Mouse (Mus musculus) lung, adult 2 months (tissue): Measurements from ENCODE around the gene Arl5c.

Source experiments
- CTCF ChIP-seq: fragments of 200-500 bp; IDR thresholded peaks from 2 replicates; pipeline ENCODE4 v1.5.1; 2011; ENCODE audit warnings: mild to moderate bottlenecking, low read length, control low read depth; ENCODE audit not compliant: insufficient read depth
- POLR2A ChIP-seq: fragments of 200-500 bp; IDR thresholded peaks from 2 replicates; pipeline ENCODE4 v1.6.1; 2011; ENCODE audit warnings: low read depth, mild to moderate bottlenecking, control low read depth, low read length, borderline replicate concordance; ENCODE audit errors: extremely low read depth

GRCm38 (mm10) chr11:98016824-98017223, 20.8 kb upstream of the Arl5c start:
- TF ChIP-seq CTCF (no peak), POLR2A (no peak)
